Mouse (Mus musculus): ENCODE measurements around the gene Slc25a29. TPM values are rescaled to one million over a fixed set of nuclear protein-coding genes. Genes with fewer than 3 reads are reported as not detected.
"Not testable (repeated sequence)": the region's sequence is repeated elsewhere in the genome, so short reads cannot be mapped to it uniquely, and the experiment has no call there.

Slc25a29 gene
- total and polyA plus RNA-seq, 3 experiments, result 1.1 to 2.0 (median 1.5) TPM

GRCm38 (mm10) chr12:108848033-108848432 is 12.3 kb upstream of the Slc25a29 start:
- H3K27me3 ChIP-seq (replicated peaks); in situ Hi-C loops (cut with MboI; ENCODE audit: low pct_ligation_motif_present, low pct_unique_long_range_greater_than_20kb, low sequenced_read_pairs); H3K79me2 ChIP-seq (replicated peaks; ENCODE audit: control insufficient read depth, extremely low read depth, insufficient read depth, poor library complexity, severe bottlenecking); H3K9me3 ChIP-seq (replicated peaks; ENCODE audit: low read length); H3K4me2 ChIP-seq (ENCODE audit: insufficient read depth, low read depth, poor library complexity, severe bottlenecking); dilution Hi-C loops (cut with MboI; ENCODE audit: extremely low pct_ligation_motif_present, extremely low pct_unique_long_range_greater_than_20kb, low sequenced_read_pairs); H3K4me3 ChIP-seq (replicated peaks in 1 of 3; ENCODE audit: low read depth in 2 of 3, low read length in 2 of 3, poor library complexity in 1 of 3); H3K9ac ChIP-seq (ENCODE audit: insufficient read depth, low read depth); H3K27ac ChIP-seq (ENCODE audit: insufficient read depth, low read depth); H3K4me1 ChIP-seq (ENCODE audit: control insufficient read depth in 1 of 2, insufficient read depth in 2 of 2); DNase-seq (ENCODE audit: extremely low read depth): not testable (repeated sequence)
- peaks cover 7 to 27% of the 10 kb centered on the region in 2 experiments for H3K36me3 ChIP-seq (replicated peaks in 1 of 2; ENCODE audit: control insufficient read depth in 1 of 2, insufficient read depth in 1 of 2, low read length in 1 of 2)
- peak in 1 of 2 experiments; percentile 34; a peak in 2 of 4 replicates for TF ChIP-seq CTCF (conservative IDR thresholded peaks at IDR 0.05 in 1 of 2, IDR thresholded peaks at IDR 0.05 in 1 of 2; ENCODE audit: low read depth in 2 of 2, low read length in 2 of 2)

GRCm38 (mm10) chr12:108842663-108843062 is 7.0 kb upstream of the Slc25a29 start:
- no peak for TF ChIP-seq MXI1 (IDR thresholded peaks at IDR 0.05; ENCODE audit: low read depth, low read length)
- no peak for TF ChIP-seq POLR2AphosphoS2 (IDR thresholded peaks at IDR 0.05; ENCODE audit: low read depth, low read length)
- dilution Hi-C loops (cut with MboI; ENCODE audit: extremely low pct_ligation_motif_present, extremely low pct_unique_long_range_greater_than_20kb, low sequenced_read_pairs), result no loop called here
- H3K36me3 ChIP-seq (replicated peaks in 1 of 2; ENCODE audit: control insufficient read depth in 1 of 2, insufficient read depth in 1 of 2, low read length in 1 of 2), result peaks cover 19 to 62% of the 10 kb centered on the region in 2 experiments

GRCm38 (mm10) chr12:108841181-108841580 is 5.5 kb upstream of the Slc25a29 start:
- no peak overlapping the region for H3K9ac ChIP-seq (ENCODE audit: insufficient read depth, low read depth)
- in situ Hi-C loops (cut with MboI; ENCODE audit: low pct_ligation_motif_present, low pct_unique_long_range_greater_than_20kb, low sequenced_read_pairs) (no loop called here), dilution Hi-C loops (cut with MboI; ENCODE audit: extremely low pct_ligation_motif_present, extremely low pct_unique_long_range_greater_than_20kb, low sequenced_read_pairs) (no loop called here)
- no peak overlapping the region for H3K4me2 ChIP-seq (ENCODE audit: insufficient read depth, low read depth, poor library complexity, severe bottlenecking)
- no peak overlapping the region for H3K27ac ChIP-seq (ENCODE audit: insufficient read depth, low read depth)
- peaks cover 12 to 17% of the 10 kb centered on the region in 2 experiments for H3K4me1 ChIP-seq (ENCODE audit: control insufficient read depth in 1 of 2, insufficient read depth in 2 of 2)
- no peaks in the 10 kb centered on the region for H3K27me3 ChIP-seq (replicated peaks)
- H3K4me3 ChIP-seq (replicated peaks in 1 of 3; ENCODE audit: low read depth in 2 of 3, low read length in 2 of 3, poor library complexity in 1 of 3), result no peak overlapping the region
- no peak for TF ChIP-seq MAZ (IDR thresholded peaks at IDR 0.05; ENCODE audit: low read depth, low read length)
- TF ChIP-seq ZKSCAN1 (IDR thresholded peaks at IDR 0.05; ENCODE audit: borderline replicate concordance, low read depth, low read length), result no peak
- no peak for TF ChIP-seq CTCF (conservative IDR thresholded peaks at IDR 0.05 in 1 of 2, IDR thresholded peaks at IDR 0.05 in 1 of 2; ENCODE audit: low read depth in 2 of 2, low read length in 2 of 2)
- no peak for TF ChIP-seq GABPA (IDR thresholded peaks at IDR 0.05; ENCODE audit: insufficient replicate concordance, low read depth, low read length)
- TF ChIP-seq IRF4 (IDR thresholded peaks at IDR 0.05; ENCODE audit: low read depth, low read length), result no peak
- no peak for TF ChIP-seq SMC3 (IDR thresholded peaks at IDR 0.05; ENCODE audit: low read depth, low read length)
- no peak for TF ChIP-seq POLR2AphosphoS2 (IDR thresholded peaks at IDR 0.05; ENCODE audit: low read depth, low read length)
- no peak for TF ChIP-seq NRF1 (IDR thresholded peaks at IDR 0.05; ENCODE audit: low read depth, low read length)
- no peak for TF ChIP-seq UBTF (IDR thresholded peaks at IDR 0.05; ENCODE audit: low read depth, low read length)
- no peak for TF ChIP-seq PAX5 (IDR thresholded peaks at IDR 0.05; ENCODE audit: low read length)
- no peak for TF ChIP-seq JUN (IDR thresholded peaks at IDR 0.05; ENCODE audit: insufficient read depth, low read depth, low read length)
- TF ChIP-seq MEF2A (IDR thresholded peaks at IDR 0.05; ENCODE audit: borderline replicate concordance, low read depth, low read length), result no peak
- TF ChIP-seq EP300 (IDR thresholded peaks at IDR 0.05; ENCODE audit: low read length), result no peak
- TF ChIP-seq ZNF384 (IDR thresholded peaks at IDR 0.05; ENCODE audit: low read depth, low read length), result no peak
- no peak for TF ChIP-seq TCF12 (IDR thresholded peaks at IDR 0.05; ENCODE audit: low read depth, low read length)
- no peak for TF ChIP-seq JUND (conservative IDR thresholded peaks at IDR 0.05; ENCODE audit: low read depth, low read length)
- TF ChIP-seq USF2 (conservative IDR thresholded peaks at IDR 0.05; ENCODE audit: low read depth, low read length), result no peak
- no peak for TF ChIP-seq SIN3A (IDR thresholded peaks at IDR 0.05; ENCODE audit: low read length)
- TF ChIP-seq BHLHE40 (IDR thresholded peaks at IDR 0.05; ENCODE audit: low read depth, low read length), result no peak
- no peak for TF ChIP-seq TBP (conservative IDR thresholded peaks at IDR 0.05; ENCODE audit: low read depth, low read length)
- H3K36me3 ChIP-seq (replicated peaks in 1 of 2; ENCODE audit: control insufficient read depth in 1 of 2, insufficient read depth in 1 of 2, low read length in 1 of 2), result peaks cover 19 to 62% of the 10 kb centered on the region in 2 experiments
- no peak for DNase-seq (ENCODE audit: extremely low read depth)
- H3K79me2 ChIP-seq (replicated peaks; ENCODE audit: control insufficient read depth, extremely low read depth, insufficient read depth, poor library complexity, severe bottlenecking), result peaks cover 6% of the 10 kb centered on the region; the same call in 1 of the 2 replicates
- no peaks in the 10 kb centered on the region for H3K9me3 ChIP-seq (replicated peaks; ENCODE audit: low read length)

More at GRCm38 (mm10) chr12:108842663-108843062, 7.0 kb upstream of the Slc25a29 start:
- Histone ChIP-seq H3K27me3 (replicated peaks) (no peaks in the 10 kb centered on the region), H3K4me2 (ENCODE audit: insufficient read depth, low read depth, poor library complexity, severe bottlenecking) (no peak overlapping the region), H3K27ac (ENCODE audit: insufficient read depth, low read depth) (no peak overlapping the region), H3K9me3 (replicated peaks; ENCODE audit: low read length) (no peaks in the 10 kb centered on the region), H3K4me3 (replicated peaks in 1 of 3; ENCODE audit: low read depth in 2 of 3, low read length in 2 of 3, poor library complexity in 1 of 3) (no peak overlapping the region), H3K4me1 (ENCODE audit: control insufficient read depth in 1 of 2, insufficient read depth in 2 of 2) (peaks cover 6 to 8% of the 10 kb centered on the region in 2 experiments; a peak in 3 of 4 replicates), H3K9ac (ENCODE audit: insufficient read depth, low read depth) (no peak overlapping the region), H3K79me2 (replicated peaks; ENCODE audit: control insufficient read depth, extremely low read depth, insufficient read depth, poor library complexity, severe bottlenecking) (no peaks in the 10 kb centered on the region; the same call in 1 of the 2 replicates)
- in situ Hi-C loops (cut with MboI; ENCODE audit: low pct_ligation_motif_present, low pct_unique_long_range_greater_than_20kb, low sequenced_read_pairs), result no loop called here
- DNase-seq (ENCODE audit: extremely low read depth), result no peak
